ENCODE assay signal across 12 mouse cellular contexts in the genomic region with DNA sequence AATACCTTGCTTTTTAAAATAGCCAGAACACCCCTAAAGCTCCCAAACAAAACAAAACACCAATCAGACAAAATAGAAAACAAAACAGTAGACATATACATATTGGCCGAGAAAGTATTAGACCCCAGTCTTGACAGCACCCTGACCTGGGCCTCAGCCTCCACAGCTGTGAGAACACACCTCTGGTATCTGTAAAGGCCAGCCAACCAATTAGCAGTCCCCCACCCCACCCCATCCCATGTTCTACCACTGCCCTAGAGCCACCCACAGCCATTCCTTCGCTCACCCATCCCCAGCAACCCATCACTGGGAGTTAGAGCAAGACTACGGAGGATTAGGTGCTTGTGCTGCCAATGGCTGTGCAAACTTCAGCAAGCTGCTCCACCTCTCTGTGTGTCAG.
"Had no signal": no experiment of that assay in that cellular context is flagged by ENCODE, and none has a peak within 500 bp of the region (broad histone marks: within the 10 kb centered on the region; RNA-seq: fewer than 3 reads in every experiment).

No protein-coding gene starts in this region.

- H3K27me3 ChIP-seq: intestine, embryonic 15.5 days; kidney, embryonic 15.5 days had no signal

- DNase-seq: kidney, adult 11 months; kidney, adult 8-10 months; kidney, postnatal 10 days; kidney, postnatal 36 days; layer of hippocampus, postnatal 36 days; midbrain, embryonic 14.5 days had no signal

- H3K27ac ChIP-seq: intestine, embryonic 15.5 days; left cerebral cortex, adult 2 months; stomach, postnatal 0 days had no signal

- H3K4me3 ChIP-seq: intestine, embryonic 15.5 days; kidney, embryonic 15.5 days; left cerebral cortex, adult 2 months had no signal

- H3K36me3 ChIP-seq: intestine, embryonic 15.5 days; kidney, embryonic 15.5 days had no signal

- H3K4me2 ChIP-seq: intestine, embryonic 15.5 days; kidney, embryonic 15.5 days; midbrain, embryonic 11.5 days had no signal

- H3K9ac ChIP-seq: intestine, embryonic 15.5 days; kidney, embryonic 15.5 days had no signal

- ATAC-seq: hindbrain, embryonic 16.5 days; intestine, embryonic 15.5 days had no signal

- H3K9me3 ChIP-seq: intestine, embryonic 15.5 days; kidney, embryonic 15.5 days had no signal
